Mouse (Mus musculus): Measurements from ENCODE around the gene Gm26602. TPM values are rescaled to one million over a fixed set of nuclear protein-coding genes. Genes with fewer than 3 reads are reported as not detected.

The Gm26602 gene
- polyA plus RNA-seq, 1 experiment = not detected

DNA sequence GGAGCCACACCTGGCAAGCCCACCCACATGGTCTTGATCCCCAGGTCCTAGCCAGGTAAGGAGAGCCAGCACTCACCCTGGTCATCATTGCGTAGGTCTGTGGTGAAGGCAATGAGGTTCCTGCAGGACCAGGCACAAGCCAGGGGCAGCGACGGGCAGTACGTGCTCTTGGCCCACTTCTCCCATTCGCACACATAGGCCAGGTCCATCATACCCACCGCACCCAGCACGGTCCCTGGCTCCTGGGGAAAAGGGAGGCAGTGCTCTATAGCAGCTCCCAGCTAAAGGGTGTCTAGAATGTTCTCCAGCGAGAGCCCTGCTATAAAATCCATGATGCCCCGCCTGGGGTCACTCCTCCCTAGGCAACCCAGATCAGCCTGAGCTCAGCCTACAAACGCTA is 3.2 kb upstream of the Gm26602 start:
- Histone ChIP-seq H3K4me3 (no peak overlapping the region), H3K4me2 (ENCODE audit: low read depth) (no peak overlapping the region), H3K36me3 (ENCODE audit: control insufficient read depth, insufficient read depth) (peaks cover 4% of the 10 kb centered on the region)

DNA sequence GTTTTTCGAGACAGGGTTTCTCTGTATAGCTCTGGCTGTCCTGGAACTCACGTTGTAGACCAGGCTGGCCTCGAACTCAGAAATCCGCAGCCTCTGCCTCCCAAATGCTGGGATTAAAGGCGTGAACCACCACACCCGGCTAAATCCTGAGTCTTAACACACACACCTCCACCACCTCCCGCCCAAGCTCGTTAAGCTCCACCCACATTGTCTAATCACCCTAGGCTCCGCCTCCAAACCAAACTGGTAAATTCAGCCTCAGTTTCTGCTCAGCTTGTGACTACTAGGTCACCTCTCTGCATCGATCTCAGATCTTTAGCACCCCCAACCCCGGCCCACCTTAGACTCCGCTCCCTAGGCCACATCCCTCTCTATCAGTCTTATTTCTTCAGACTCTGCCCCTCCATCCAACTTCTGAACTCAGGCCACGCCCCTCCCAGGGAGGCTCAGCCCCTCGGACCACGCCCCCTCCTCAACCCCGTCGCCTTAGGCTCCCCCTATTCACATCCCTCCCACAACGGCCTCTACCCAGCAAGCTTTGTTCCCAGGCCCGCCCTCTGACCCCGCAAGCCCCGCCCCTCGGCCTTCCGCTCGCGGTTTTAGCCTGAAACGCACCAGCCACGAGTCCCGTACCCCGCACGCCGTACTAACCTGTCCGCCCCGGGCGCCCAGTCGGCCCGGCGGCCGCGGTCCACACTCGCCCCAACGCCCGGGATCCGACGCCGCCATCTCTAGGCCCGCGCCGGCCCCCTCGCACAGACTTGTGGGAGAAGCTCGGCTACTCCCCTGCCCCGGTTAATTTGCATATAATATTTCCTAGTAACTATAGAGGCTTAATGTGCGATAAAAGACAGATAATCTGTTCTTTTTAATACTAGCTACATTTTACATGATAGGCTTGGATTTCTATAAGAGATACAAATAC is 2.2 kb upstream of the Gm26602 start, which contains the start of gene Med16:
Gene Med16 (minus strand): TSS at position 757 of the 925 bp plus-strand sequence.
- TF ChIP-seq POLR2A (IDR thresholded peaks at IDR 0.05; ENCODE audit: insufficient read length, low read depth) (peak; percentile 36), SRF (IDR thresholded peaks at IDR 0.05; ENCODE audit: control insufficient read depth, insufficient read length, low read depth) (peak; percentile 35), TCF12 (IDR thresholded peaks at IDR 0.05; ENCODE audit: insufficient read depth, poor library complexity, severe bottlenecking) (no peak)
- Histone ChIP-seq H3K79me2 (ENCODE audit: control insufficient read depth, insufficient read depth) (no peaks in the 10 kb centered on the region), H3K27me3 (ENCODE audit: control insufficient read depth, insufficient read depth, insufficient read length) (no peaks in the 10 kb centered on the region), H3ac (ENCODE audit: control insufficient read depth, insufficient read length) (peak within 1 kb of the TSS; percentile 67), H3K4me3 (peak within 1 kb of the TSS; percentile 30), H3K36me3 (ENCODE audit: control insufficient read depth, insufficient read depth) (peaks cover 4% of the 10 kb centered on the region), H3K4me2 (ENCODE audit: low read depth) (peak within 1 kb of the TSS; percentile 69)

More for the DNA sequence above, 3.2 kb upstream of the Gm26602 start:
- no peaks in the 10 kb centered on the region for H3K27me3 ChIP-seq (ENCODE audit: control insufficient read depth, insufficient read depth, insufficient read length)
- TF ChIP-seq POLR2AphosphoS2 (IDR thresholded peaks at IDR 0.05; ENCODE audit: insufficient read length, low read depth) (no peak), E2F4 (IDR thresholded peaks at IDR 0.05; ENCODE audit: insufficient read depth) (no peak), CEBPB (IDR thresholded peaks at IDR 0.05; ENCODE audit: insufficient read depth, poor library complexity, severe bottlenecking) (no peak), TCF12 (IDR thresholded peaks at IDR 0.05; ENCODE audit: insufficient read depth, poor library complexity, severe bottlenecking) (no peak), REST (IDR thresholded peaks at IDR 0.05; ENCODE audit: insufficient read depth, insufficient read length) (no peak), MAX (IDR thresholded peaks at IDR 0.05; ENCODE audit: low read depth) (no peak)
- H3ac ChIP-seq (ENCODE audit: control insufficient read depth, insufficient read length) = no peak overlapping the region
- H3K79me2 ChIP-seq (ENCODE audit: control insufficient read depth, insufficient read depth) = no peaks in the 10 kb centered on the region

GRCm38 (mm10) chr10:79909092-79909922 is 1.3 kb upstream of the Gm26602 start:
- no peaks in the 10 kb centered on the region for H3K79me2 ChIP-seq (ENCODE audit: control insufficient read depth, insufficient read depth)
- peak overlapping the region; percentile 5 for H3K4me2 ChIP-seq (ENCODE audit: low read depth)
- peaks cover 4% of the 10 kb centered on the region for H3K36me3 ChIP-seq (ENCODE audit: control insufficient read depth, insufficient read depth)
- peak overlapping the region; percentile 67 for H3ac ChIP-seq (ENCODE audit: control insufficient read depth, insufficient read length)
- no peaks in the 10 kb centered on the region for H3K27me3 ChIP-seq (ENCODE audit: control insufficient read depth, insufficient read depth, insufficient read length)
- TF ChIP-seq TCF12 (IDR thresholded peaks at IDR 0.05; ENCODE audit: insufficient read depth, poor library complexity, severe bottlenecking) (no peak), E2F4 (IDR thresholded peaks at IDR 0.05; ENCODE audit: insufficient read depth) (no peak), USF1 (IDR thresholded peaks at IDR 0.05; ENCODE audit: low read depth) (no peak), POLR2AphosphoS2 (IDR thresholded peaks at IDR 0.05; ENCODE audit: insufficient read length, low read depth) (peak; percentile 24), MYOG (IDR thresholded peaks at IDR 0.05; ENCODE audit: control insufficient read depth in 1 of 3, insufficient read depth in 1 of 3, insufficient read length in 2 of 3, low read depth in 2 of 3) (no peak), POLR2A (IDR thresholded peaks at IDR 0.05; ENCODE audit: insufficient read length, low read depth) (no peak)
- H3K4me3 ChIP-seq = peak overlapping the region; percentile 30

- H3K79me2 ChIP-seq (ENCODE audit: control insufficient read depth, insufficient read depth) = peaks cover 16% of the 10 kb centered on the region
- no peak overlapping the region for H3K4me3 ChIP-seq
- no peak for TF ChIP-seq POLR2AphosphoS2 (IDR thresholded peaks at IDR 0.05; ENCODE audit: insufficient read length, low read depth)
- no peak for TF ChIP-seq MYOG (IDR thresholded peaks at IDR 0.05; ENCODE audit: control insufficient read depth in 1 of 3, insufficient read depth in 1 of 3, insufficient read length in 2 of 3, low read depth in 2 of 3)
- H3K4me2 ChIP-seq (ENCODE audit: low read depth) = no peak overlapping the region
- H3ac ChIP-seq (ENCODE audit: control insufficient read depth, insufficient read length) = no peak overlapping the region
- H3K36me3 ChIP-seq (ENCODE audit: control insufficient read depth, insufficient read depth) = no peaks in the 10 kb centered on the region
- no peaks in the 10 kb centered on the region for H3K27me3 ChIP-seq (ENCODE audit: control insufficient read depth, insufficient read depth, insufficient read length)
Observed at GRCm38 (mm10) chr10:79912412-79912811, 1.8 kb downstream of the Gm26602 start.

DNA sequence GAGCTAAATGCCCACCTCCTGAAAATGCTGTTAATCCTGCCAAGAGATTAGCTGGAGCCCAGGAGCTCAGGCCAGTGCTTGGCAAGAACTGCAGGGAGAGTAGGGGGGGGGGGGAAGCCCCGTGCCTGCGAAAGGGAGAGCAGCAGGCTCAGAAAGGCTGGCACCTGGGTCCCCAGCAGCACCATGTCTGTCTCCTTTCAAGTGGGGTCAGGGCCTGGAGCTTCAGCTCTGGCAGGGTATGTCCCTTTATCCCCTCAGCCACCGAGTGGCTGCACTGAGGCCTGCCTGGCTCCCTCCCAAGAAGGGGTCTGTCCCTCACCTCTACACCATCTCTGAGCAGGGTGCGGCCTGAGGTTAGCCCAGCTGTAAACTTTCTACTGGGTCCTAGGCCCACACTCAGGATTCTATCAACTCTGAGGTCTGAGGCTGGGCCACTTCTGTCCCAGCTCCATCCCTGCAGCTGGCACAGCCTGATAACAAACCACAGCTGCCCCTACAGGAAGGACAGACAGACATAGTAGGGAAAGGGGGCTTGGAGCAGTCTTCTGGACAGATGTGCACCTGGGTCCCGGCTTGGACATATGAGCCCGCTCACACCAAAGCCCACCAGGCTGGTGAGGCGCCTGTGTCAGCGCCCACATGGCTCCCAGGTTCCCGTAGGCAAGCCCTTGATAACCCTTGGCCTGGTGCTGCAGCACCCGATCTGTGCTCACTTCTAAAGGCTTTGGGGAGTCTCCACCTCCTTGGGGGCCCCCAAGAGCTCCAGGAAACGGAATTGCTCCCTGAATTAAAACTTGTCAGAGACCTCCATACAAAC is 3.7 kb downstream of the Gm26602 start:
- H3K4me2 ChIP-seq (ENCODE audit: low read depth) = no peak overlapping the region
- peaks cover 14% of the 10 kb centered on the region for H3K27me3 ChIP-seq (ENCODE audit: control insufficient read depth, insufficient read depth, insufficient read length)
- H3K36me3 ChIP-seq (ENCODE audit: control insufficient read depth, insufficient read depth) = no peaks in the 10 kb centered on the region
- no peak overlapping the region for H3ac ChIP-seq (ENCODE audit: control insufficient read depth, insufficient read length)
- TF ChIP-seq POLR2AphosphoS2 (IDR thresholded peaks at IDR 0.05; ENCODE audit: insufficient read length, low read depth) (no peak), TCF3 (IDR thresholded peaks at IDR 0.05; ENCODE audit: insufficient read length, low read depth) (no peak), MAX (IDR thresholded peaks at IDR 0.05; ENCODE audit: low read depth) (no peak), USF1 (IDR thresholded peaks at IDR 0.05; ENCODE audit: low read depth) (no peak), SRF (IDR thresholded peaks at IDR 0.05; ENCODE audit: control insufficient read depth, insufficient read length, low read depth) (no peak), MYOD1 (IDR thresholded peaks at IDR 0.05; ENCODE audit: control insufficient read depth in 1 of 3, insufficient read length in 2 of 3, low read depth in 2 of 3) (no peak)
- H3K79me2 ChIP-seq (ENCODE audit: control insufficient read depth, insufficient read depth) = peaks cover 16% of the 10 kb centered on the region
- no peak overlapping the region for H3K4me3 ChIP-seq

All from myocyte (in vitro differentiated cells).